Mouse (Mus musculus) limb, embryonic 13.5 days (tissue): ENCODE results near the gene Cabin1. TPM values are rescaled to one million over a fixed set of nuclear protein-coding genes. Genes with fewer than 3 reads are reported as not detected.

Experiments
- ATAC-seq: fragments of 200-750 bp; cut with Nextera tagmentation; 2 replicates; pipeline ENCODE4 v1.8.0; 2017; ENCODE audit warnings: low read depth, moderate number of reproducible peaks, moderate TSS enrichment; ENCODE audit not compliant: low FRiP score
- H3K27ac ChIP-seq: fragments of 300-500 bp; sonication (generic); 2 replicates; pipeline ENCODE4 v1.5.1; 2015; ENCODE audit warnings: inconsistent platforms, mild to moderate bottlenecking, moderate library complexity
- H3K27me3 ChIP-seq: fragments of 300-500 bp; sonication (generic); 2 replicates; pipeline ENCODE4 v1.6.1; 2015; ENCODE audit warnings: mild to moderate bottlenecking, inconsistent platforms
- H3K36me3 ChIP-seq: fragments of 300-500 bp; sonication (generic); 2 replicates; pipeline ENCODE4 v1.6.1; 2015; ENCODE audit warnings: inconsistent platforms, mild to moderate bottlenecking, moderate library complexity
- H3K4me1 ChIP-seq: fragments of 300-500 bp; sonication (generic); 2 replicates; pipeline ENCODE4 v1.6.1; 2015; ENCODE audit warnings: inconsistent platforms
- H3K4me2 ChIP-seq: fragments of 300-500 bp; sonication (generic); replicated peaks from 2 replicates; pipeline ENCODE4 v1.6.1; 2015; ENCODE audit warnings: inconsistent platforms, mild to moderate bottlenecking, moderate library complexity
- H3K4me3 ChIP-seq: fragments of 300-500 bp; sonication (generic); 2 replicates; pipeline ENCODE4 v1.5.1; 2015; ENCODE audit warnings: moderate library complexity, mild to moderate bottlenecking, inconsistent platforms
- H3K9ac ChIP-seq: fragments of 300-500 bp; sonication (generic); 2 replicates; pipeline ENCODE4 v1.6.1; 2015; ENCODE audit warnings: mild to moderate bottlenecking, inconsistent platforms
- H3K9me3 ChIP-seq: fragments of 300-500 bp; sonication (generic); 2 replicates; pipeline ENCODE4 v1.6.1; 2016; ENCODE audit warnings: inconsistent platforms
- WGBS: fragments of 180-500 bp; shearing (Covaris S2); methylation state at CpG from one replicate; pipeline ENCODE4 v1.1.7; 2015; 5-methylcytosine and 5-hydroxymethylcytosine counted together
- polyA plus RNA-seq: library from polyadenylated mRNA; unstranded; fragments of >200 nt; fragmentation: Nextera tagmentation; extraction: Ambion mirVana; gene quantifications from 2 replicates; pipeline ENCODE4 v1.2.1, GENCODE M21; 2015

The Cabin1 gene
- polyA plus RNA-seq, 1 experiment from 2014 or later = 32.5 TPM

- 88% methylated on average over 9 of the region's 9 CpGs for WGBS
- no peak overlapping the region for H3K4me2 ChIP-seq
- H3K4me3 ChIP-seq = no peak overlapping the region
- H3K27ac ChIP-seq = no peak overlapping the region
- H3K9ac ChIP-seq = no peak overlapping the region
- H3K4me1 ChIP-seq = no peaks in the 10 kb centered on the region
- no peak for ATAC-seq
- H3K27me3 ChIP-seq = no peaks in the 10 kb centered on the region
- H3K36me3 ChIP-seq = peaks cover 95% of the 10 kb centered on the region
- H3K9me3 ChIP-seq = no peaks in the 10 kb centered on the region
Observed at GRCm38 (mm10) chr10:75694567-75694966, 69.6 kb downstream of the Cabin1 start.

GRCm38 (mm10) chr10:75693451-75694233 is 70.5 kb downstream of the Cabin1 start:
- Histone ChIP-seq H3K9me3 (no peaks in the 10 kb centered on the region), H3K27ac (no peak overlapping the region), H3K36me3 (peaks cover 95% of the 10 kb centered on the region), H3K9ac (no peak overlapping the region), H3K4me1 (no peaks in the 10 kb centered on the region), H3K4me3 (no peak overlapping the region), H3K4me2 (no peak overlapping the region), H3K27me3 (no peaks in the 10 kb centered on the region)
- ATAC-seq = no peak; the same call in 1 of the 2 replicates
- 82% methylated on average over 11 of the region's 11 CpGs for WGBS

- Histone ChIP-seq H3K27ac (no peak overlapping the region), H3K4me3 (no peak overlapping the region), H3K9ac (no peak overlapping the region), H3K4me2 (no peak overlapping the region), H3K27me3 (no peaks in the 10 kb centered on the region), H3K36me3 (peaks cover 74% of the 10 kb centered on the region), H3K4me1 (0 out of 2 replicates have a peak, but pooled peaks cover 4% of the 10 kb centered on the region), H3K9me3 (no peaks in the 10 kb centered on the region)
- no peak for ATAC-seq
- WGBS = 98% methylated on average over 2 of the region's 2 CpGs
Observed at GRCm38 (mm10) chr10:75688598-75688997, 75.5 kb downstream of the Cabin1 start.

GRCm38 (mm10) chr10:75686724-75687123 is 77.4 kb downstream of the Cabin1 start:
- Histone ChIP-seq H3K4me1 (0 out of 2 replicates have a peak, but pooled peaks cover 4% of the 10 kb centered on the region), H3K36me3 (peaks cover 73% of the 10 kb centered on the region), H3K9me3 (no peaks in the 10 kb centered on the region), H3K4me3 (no peak overlapping the region), H3K9ac (no peak overlapping the region), H3K27me3 (no peaks in the 10 kb centered on the region), H3K4me2 (no peak overlapping the region), H3K27ac (no peak overlapping the region)
- ATAC-seq = no peak
- WGBS = 82% methylated on average over 4 of the region's 4 CpGs

- 0 out of 2 replicates have a peak, but pooled peaks cover 4% of the 10 kb centered on the region for H3K4me1 ChIP-seq
Observed at GRCm38 (mm10) chr10:75684035-75685004, 79.8 kb downstream of the Cabin1 start.

GRCm38 (mm10) chr10:75680574-75681001 is 83.6 kb downstream of the Cabin1 start:
- H3K4me3 ChIP-seq = no peak overlapping the region
- peaks cover 79% of the 10 kb centered on the region for H3K36me3 ChIP-seq
- H3K27ac ChIP-seq = no peak overlapping the region
- 0 out of 2 replicates have a peak, but pooled peaks cover 4% of the 10 kb centered on the region for H3K4me1 ChIP-seq
- no peaks in the 10 kb centered on the region for H3K9me3 ChIP-seq
- H3K9ac ChIP-seq = no peak overlapping the region
- no peaks in the 10 kb centered on the region for H3K27me3 ChIP-seq
- no peak overlapping the region for H3K4me2 ChIP-seq
- ATAC-seq = no peak
- WGBS = 93% methylated on average over 10 of the region's 10 CpGs

More at GRCm38 (mm10) chr10:75684035-75685004, 79.8 kb downstream of the Cabin1 start:
- Histone ChIP-seq H3K27me3 (no peaks in the 10 kb centered on the region), H3K9me3 (no peaks in the 10 kb centered on the region), H3K4me2 (no peak overlapping the region), H3K27ac (0 out of 2 replicates have a peak overlapping the region, but pooled peaks have one; percentile 10), H3K9ac (no peak overlapping the region), H3K36me3 (peaks cover 74% of the 10 kb centered on the region), H3K4me3 (no peak overlapping the region)
- 63% methylated on average over 12 of the region's 12 CpGs for WGBS
- no peak for ATAC-seq

- 91% methylated on average over 6 of the region's 6 CpGs for WGBS
- H3K36me3 ChIP-seq = peaks cover 88% of the 10 kb centered on the region
- H3K4me2 ChIP-seq = no peak overlapping the region
- 0 out of 2 replicates have a peak, but pooled peaks cover 1% of the 10 kb centered on the region for H3K4me1 ChIP-seq
- no peak overlapping the region for H3K4me3 ChIP-seq
- ATAC-seq = no peak
- H3K27me3 ChIP-seq = no peaks in the 10 kb centered on the region
- no peak overlapping the region for H3K9ac ChIP-seq
- H3K9me3 ChIP-seq = no peaks in the 10 kb centered on the region
- no peak overlapping the region for H3K27ac ChIP-seq
Observed at GRCm38 (mm10) chr10:75679204-75679603, 84.9 kb downstream of the Cabin1 start.

GRCm38 (mm10) chr10:75677989-75678388 is 86.2 kb downstream of the Cabin1 start:
- Histone ChIP-seq H3K27ac (no peak overlapping the region), H3K4me3 (no peak overlapping the region), H3K9me3 (no peaks in the 10 kb centered on the region), H3K9ac (no peak overlapping the region), H3K4me1 (no peaks in the 10 kb centered on the region), H3K27me3 (no peaks in the 10 kb centered on the region), H3K36me3 (peaks cover 85% of the 10 kb centered on the region), H3K4me2 (no peak overlapping the region)
- no peak for ATAC-seq
- WGBS = 87% methylated on average over 5 of the region's 5 CpGs

- no peaks in the 10 kb centered on the region for H3K4me1 ChIP-seq
- H3K36me3 ChIP-seq = peaks cover 81% of the 10 kb centered on the region
- H3K4me3 ChIP-seq = no peak overlapping the region
- H3K4me2 ChIP-seq = no peak overlapping the region
- no peak overlapping the region for H3K9ac ChIP-seq
- no peaks in the 10 kb centered on the region for H3K9me3 ChIP-seq
- no peak overlapping the region for H3K27ac ChIP-seq
- 87% methylated on average over 2 of the region's 2 CpGs for WGBS
- no peaks in the 10 kb centered on the region for H3K27me3 ChIP-seq
- no peak for ATAC-seq
Observed at GRCm38 (mm10) chr10:75677571-75677970, 86.6 kb downstream of the Cabin1 start.

- peaks cover 81% of the 10 kb centered on the region for H3K36me3 ChIP-seq
- no peak overlapping the region for H3K27ac ChIP-seq
- no peak overlapping the region for H3K4me2 ChIP-seq
- no peak for ATAC-seq
- no peaks in the 10 kb centered on the region for H3K27me3 ChIP-seq
- no peak overlapping the region for H3K4me3 ChIP-seq
- H3K9me3 ChIP-seq = no peaks in the 10 kb centered on the region
- H3K9ac ChIP-seq = no peak overlapping the region
- H3K4me1 ChIP-seq = no peaks in the 10 kb centered on the region
- WGBS = 90% methylated on average over 7 of the region's 7 CpGs
Observed at GRCm38 (mm10) chr10:75676819-75677565, 87.1 kb downstream of the Cabin1 start.

GRCm38 (mm10) chr10:75676286-75676685 is 87.9 kb downstream of the Cabin1 start:
- no peaks in the 10 kb centered on the region for H3K4me1 ChIP-seq
- no peak for ATAC-seq
- H3K36me3 ChIP-seq = peaks cover 79% of the 10 kb centered on the region
- no peaks in the 10 kb centered on the region for H3K9me3 ChIP-seq
- WGBS = 94% methylated on average over 2 of the region's 2 CpGs
- H3K4me2 ChIP-seq = no peak overlapping the region
- H3K27ac ChIP-seq = no peak overlapping the region
- H3K4me3 ChIP-seq = no peak overlapping the region
- H3K27me3 ChIP-seq = no peaks in the 10 kb centered on the region
- no peak overlapping the region for H3K9ac ChIP-seq
